8 mouse cellular contexts compared by ENCODE assay signal in the genomic region with DNA sequence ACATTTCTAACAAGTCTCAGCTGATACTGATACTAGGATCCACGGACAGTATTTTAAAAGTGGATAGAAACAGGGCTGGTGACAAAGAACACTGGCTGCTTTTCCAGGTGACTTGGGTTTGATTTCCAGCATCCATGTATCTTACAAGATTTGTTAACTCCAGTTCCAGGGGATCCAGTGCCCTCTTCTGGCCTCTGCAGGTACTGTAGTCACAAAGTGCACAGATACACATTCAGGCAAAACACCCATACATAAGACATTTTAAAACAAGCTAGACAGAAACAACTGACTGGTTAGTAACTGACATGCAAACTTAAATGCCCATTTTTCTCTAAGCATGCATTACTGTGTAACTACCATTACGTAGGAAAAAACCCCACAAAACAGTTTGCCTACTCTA. TPM values are rescaled to one million over a fixed set of nuclear protein-coding genes. Genes with fewer than 3 reads are reported as not detected.
DNase-seq lines count a peak whose midpoint lies in the region; ATAC-seq and TF ChIP-seq lines count a peak whose summit lies in the region.

No protein-coding gene starts in this region.

- no peaks in the 10 kb centered on the region for H3K9me3 ChIP-seq in lung, postnatal 0 days (ENCODE audit: low read length)
- no peaks in the 10 kb centered on the region for H3K9me3 ChIP-seq in neural tube, embryonic 13.5 days

- no peaks in the 10 kb centered on the region for H3K27me3 ChIP-seq in lung, postnatal 0 days (replicated peaks; ENCODE audit: insufficient read depth, low read length)
- H3K27me3 ChIP-seq in neural tube, embryonic 13.5 days = peaks cover 38% of the 10 kb centered on the region

- no peak for ATAC-seq in lung, postnatal 0 days
- no peak for ATAC-seq in neural tube, embryonic 13.5 days (ENCODE audit: low read depth)

- H3K36me3 ChIP-seq in lung, postnatal 0 days (ENCODE audit: insufficient read depth, low read length) = peaks cover 6% of the 10 kb centered on the region; the same call in 1 of the 2 replicates
- peaks cover 24% of the 10 kb centered on the region for H3K36me3 ChIP-seq in neural tube, embryonic 13.5 days

- TF ChIP-seq CTCF in lung, postnatal 0 days (IDR thresholded peaks at IDR 0.05) = peak; percentile 64
- TF ChIP-seq CTCF in lung, adult 2 months (IDR thresholded peaks at IDR 0.05; ENCODE audit: insufficient read depth, low read length) = no peak

- no peak overlapping the region for H3K4me3 ChIP-seq in lung, postnatal 0 days (ENCODE audit: low read depth, low read length)
- H3K4me3 ChIP-seq in lung, adult 2 months (replicated peaks; ENCODE audit: extremely low read depth, low read depth, low read length) = no peak overlapping the region
- H3K4me3 ChIP-seq in neural tube, embryonic 13.5 days = no peak overlapping the region

- H3K4me2 ChIP-seq in lung, postnatal 0 days (replicated peaks; ENCODE audit: low read depth, low read length) = no peak overlapping the region
- peak overlapping the region; percentile 79 for H3K4me2 ChIP-seq in neural tube, embryonic 13.5 days

- 97% methylated on average over 2 of the region's 2 CpGs for WGBS in lung, postnatal 0 days
- WGBS in lung, adult 2 months = 97% methylated on average over 2 of the region's 2 CpGs
- 94% methylated on average over 2 of the region's 2 CpGs for WGBS in neural tube, embryonic 13.5 days

- no peak overlapping the region for H3K27ac ChIP-seq in lung, postnatal 0 days (ENCODE audit: low read length)
- H3K27ac ChIP-seq in neural tube, embryonic 13.5 days (replicated peaks) = no peak overlapping the region

- peaks cover 8% of the 10 kb centered on the region; the same call in 1 of the 2 replicates for H3K4me1 ChIP-seq in lung, postnatal 0 days (ENCODE audit: insufficient read depth, low read depth, low read length)
- H3K4me1 ChIP-seq in lung, adult 2 months (ENCODE audit: control insufficient read depth, insufficient read depth, low read length) = peaks cover 3% of the 10 kb centered on the region
- peaks cover 24% of the 10 kb centered on the region for H3K4me1 ChIP-seq in neural tube, embryonic 13.5 days (replicated peaks)

- DNase-seq in adrenal gland, postnatal 36 days = peak; percentile 24 to 28
- no peak for DNase-seq in adrenal gland, adult 8-10 months
- peak; percentile 49 for DNase-seq in lung, postnatal 0 days (ENCODE audit: low spot score)
- DNase-seq in lung, adult 2 months = no peak
- DNase-seq in embryo, embryonic 11.5 days (ENCODE audit: low read depth, low spot score) = peak; percentile 24
- peak; percentile 62 to 70 for DNase-seq in kidney, postnatal 25 days
- no peak for DNase-seq in layer of hippocampus, adult 11-12 months (ENCODE audit: low spot score)

- no peak for TF ChIP-seq EP300 in lung, postnatal 0 days (IDR thresholded peaks at IDR 0.05)

- TF ChIP-seq POLR2A in lung, adult 2 months (IDR thresholded peaks at IDR 0.05; ENCODE audit: borderline replicate concordance, extremely low read depth, low read depth, low read length) = no peak

- H3K9ac ChIP-seq in lung, postnatal 0 days (replicated peaks; ENCODE audit: low read depth) = no peak overlapping the region
- H3K9ac ChIP-seq in neural tube, embryonic 13.5 days = no peak overlapping the region

RNA-seq across cellular contexts. Expression of gene Sec24c, which starts 1.1 kb away (rescaled TPM):
- total RNA-seq in adrenal gland, postnatal 36 days (2021) = 100 to 1,000 TPM; 129 to 143 TPM
- total RNA-seq in adrenal gland, adult 8-10 months (2022) = 100 to 1,000 TPM; 124 to 167 (median 150) TPM
- polyA plus RNA-seq in lung, postnatal 0 days (2015; fragmentation: Nextera tagmentation; extraction: Ambion mirVana) = 37.6 and 40.1 TPM in 2 replicates
- 175 TPM in 2 replicates for polyA plus RNA-seq in lung, adult 2 months (2012; rRNA removed)
- polyA plus RNA-seq in neural tube, embryonic 13.5 days (2015; fragmentation: Nextera tagmentation; extraction: Ambion mirVana) = 89.6 and 94.6 TPM in 2 replicates

RNA-seq across cellular contexts. Expression of gene Synpo2l, which starts 4.8 kb away (rescaled TPM):
- total RNA-seq in adrenal gland, postnatal 36 days (2021) = under 1 TPM; 0.30 TPM
- under 1 TPM; 0.22 to 0.43 (median 0.41) TPM for total RNA-seq in adrenal gland, adult 8-10 months (2022)
- polyA plus RNA-seq in lung, postnatal 0 days (2015; fragmentation: Nextera tagmentation; extraction: Ambion mirVana) = 0.63 and 0.96 TPM in 2 replicates
- 1.5 and 4.3 TPM in 2 replicates for polyA plus RNA-seq in lung, adult 2 months (2012; rRNA removed)
- 1.1 and 2.8 TPM in 2 replicates for polyA plus RNA-seq in neural tube, embryonic 13.5 days (2015; fragmentation: Nextera tagmentation; extraction: Ambion mirVana)

RNA-seq across cellular contexts. Expression of gene Myoz1, which starts 16.6 kb away (rescaled TPM):
- total RNA-seq in adrenal gland, postnatal 36 days (2021) = not detected
- total RNA-seq in adrenal gland, adult 8-10 months (2022) = 1 to 10 TPM in 1 of 4 experiments, not detected in 3; 1.2 TPM
- 0.38 and 0.40 TPM in 2 replicates for polyA plus RNA-seq in lung, postnatal 0 days (2015; fragmentation: Nextera tagmentation; extraction: Ambion mirVana)
- 19.8 TPM in 1 of 2 replicates, not detected in the other for polyA plus RNA-seq in lung, adult 2 months (2012; rRNA removed)
- polyA plus RNA-seq in neural tube, embryonic 13.5 days (2015; fragmentation: Nextera tagmentation; extraction: Ambion mirVana) = not detected in 2 replicates

RNA-seq across cellular contexts. Expression of gene Fut11, which starts 21.8 kb away (rescaled TPM):
- 10 to 100 TPM; 17.8 to 21.4 TPM for total RNA-seq in adrenal gland, postnatal 36 days (2021)
- total RNA-seq in adrenal gland, adult 8-10 months (2022) = 10 to 100 TPM; 18.7 to 22.5 (median 21.3) TPM
- 24.2 and 26.3 TPM in 2 replicates for polyA plus RNA-seq in lung, postnatal 0 days (2015; fragmentation: Nextera tagmentation; extraction: Ambion mirVana)
- polyA plus RNA-seq in lung, adult 2 months (2012; rRNA removed) = 24.8 and 34.9 TPM in 2 replicates
- 28.3 and 29.1 TPM in 2 replicates for polyA plus RNA-seq in neural tube, embryonic 13.5 days (2015; fragmentation: Nextera tagmentation; extraction: Ambion mirVana)

RNA-seq across cellular contexts. Expression of gene Chchd1, which starts 29.8 kb away (rescaled TPM):
- total RNA-seq in adrenal gland, postnatal 36 days (2021) = 10 to 100 TPM; 82.0 to 94.3 TPM
- 10 to 100 TPM; 59.4 to 79.8 (median 72.9) TPM for total RNA-seq in adrenal gland, adult 8-10 months (2022)
- 109 and 114 TPM in 2 replicates for polyA plus RNA-seq in lung, postnatal 0 days (2015; fragmentation: Nextera tagmentation; extraction: Ambion mirVana)
- polyA plus RNA-seq in lung, adult 2 months (2012; rRNA removed) = 19.7 and 23.2 TPM in 2 replicates
- polyA plus RNA-seq in neural tube, embryonic 13.5 days (2015; fragmentation: Nextera tagmentation; extraction: Ambion mirVana) = 191 and 218 TPM in 2 replicates

Comparison
In these comparisons a context has a peak if more than half of its experiments do, and no peak if none do; other contexts are left out.
1. DNase-seq: peak in adrenal gland, postnatal 36 days (2 of 2), lung, postnatal 0 days (single experiment), embryo, embryonic 11.5 days (single experiment) and kidney, postnatal 25 days (2 of 2); none in adrenal gland, adult 8-10 months (single experiment), lung, adult 2 months (single experiment) and layer of hippocampus, adult 11-12 months (single experiment).